Mouse (Mus musculus): Measurements from ENCODE around the gene Rab5if.

- no peak for TF ChIP-seq CTCF (conservative IDR thresholded peaks at IDR 0.05; ENCODE audit: insufficient read depth, insufficient read length, low read depth, low read length)
- TF ChIP-seq POLR2A (IDR thresholded peaks at IDR 0.05; ENCODE audit: low read depth, low read length), result no peak
These were observed 31.8 kb downstream of the Rab5if start for GRCm38 (mm10) chr2:156894496-156895265.
